Mouse (Mus musculus) c-Kit-positive CD71-positive TER-119-negative erythroid progenitor cells, embryonic 14.5 days (primary cell): ENCODE measurements around the gene Nmt2.
A peak's percentile ranks its signal among the peaks of the same experiment; 100 is the strongest.

Source experiments
- DNase-seq: peaks from one replicate; pipeline ENCODE4 v3.0.0-alpha.2; 2013; ENCODE audit warnings: low read depth

Gene Nmt2

GRCm38 (mm10) chr2:3327351-3327750, 43.3 kb downstream of the Nmt2 start:
- peak; percentile 54 for DNase-seq

- DNase-seq, result no peak
These were observed 47.2 kb downstream of the Nmt2 start for GRCm38 (mm10) chr2:3331071-3331703.

- peak; percentile 50 for DNase-seq
These were observed 48.0 kb downstream of the Nmt2 start for GRCm38 (mm10) chr2:3332056-3332455.

GRCm38 (mm10) chr2:3332484-3333242, 48.7 kb downstream of the Nmt2 start, which contains the start of gene Rpp38:
Rpp38 (minus strand) TSS chr2:3332643.
- peak; percentile 90 for DNase-seq

GRCm38 (mm10) chr2:3333761-3334160, 49.7 kb downstream of the Nmt2 start:
- no peak for DNase-seq

- DNase-seq, result peak; percentile 82
These were observed 51.7 kb downstream of the Nmt2 start, which contains the start of gene Acbd7 for GRCm38 (mm10) chr2:3335611-3336301. Acbd7 (plus strand) TSS chr2:3336168.

GRCm38 (mm10) chr2:3348422-3348821, 64.4 kb downstream of the Nmt2 start:
- no peak for DNase-seq

- no peak for DNase-seq
These were observed 64.9 kb downstream of the Nmt2 start for GRCm38 (mm10) chr2:3348919-3349318.

- DNase-seq, result no peak
These were observed 69.1 kb downstream of the Nmt2 start for GRCm38 (mm10) chr2:3353160-3353559.

- no peak for DNase-seq
These were observed 71.8 kb downstream of the Nmt2 start for GRCm38 (mm10) chr2:3355793-3356192.

- no peak for DNase-seq
These were observed 72.3 kb downstream of the Nmt2 start for GRCm38 (mm10) chr2:3356311-3356710.

GRCm38 (mm10) chr2:3357887-3358286, 73.9 kb downstream of the Nmt2 start:
- no peak for DNase-seq

- no peak for DNase-seq
These were observed 77.1 kb downstream of the Nmt2 start for GRCm38 (mm10) chr2:3361067-3361466.

GRCm38 (mm10) chr2:3365127-3365526, 81.1 kb downstream of the Nmt2 start:
- DNase-seq, result no peak
